Mouse (Mus musculus) CH12.LX (cell line): ENCODE data around the gene Smyd3. TPM values are rescaled to one million over a fixed set of nuclear protein-coding genes. Genes with fewer than 3 reads are reported as not detected.

ENCODE experiments used
- DNase-seq: peaks from one replicate; pipeline ENCODE4 v3.0.0-alpha.2; 2013; ENCODE audit errors: extremely low read depth
- H3K27ac ChIP-seq: 2 replicates; pipeline ENCODE4 v1.5.1; 2012; ENCODE audit warnings: low read depth, mild to moderate bottlenecking, control low read depth, moderate library complexity; ENCODE audit not compliant: insufficient read depth
- H3K27me3 ChIP-seq: replicated peaks from 2 replicates; pipeline ENCODE3; 2012; ENCODE audit warnings: inconsistent platforms
- H3K36me3 ChIP-seq, 2 experiments: replicated peaks in 1 of 2; 2 replicates each; pipeline versions ENCODE3 to v1.6.1; 2012; ENCODE audit warnings: inconsistent platforms in 1 of 2, low read length in 1 of 2, mild to moderate bottlenecking in 1 of 2, mixed read lengths in 1 of 2, moderate library complexity in 1 of 2; ENCODE audit not compliant: control insufficient read depth in 1 of 2, insufficient read depth in 1 of 2
- H3K4me1 ChIP-seq, 2 experiments: 2 replicates each; pipeline ENCODE4 v1.6.1; 2012; ENCODE audit warnings: inconsistent platforms in 1 of 2, moderate library complexity in 1 of 2; ENCODE audit not compliant: insufficient read depth in 2 of 2, control insufficient read depth in 1 of 2
- H3K4me2 ChIP-seq: 2 replicates; pipeline ENCODE4 v1.6.1; 2012; ENCODE audit warnings: low read depth, mild to moderate bottlenecking, control low read depth; ENCODE audit not compliant: poor library complexity, insufficient read depth, severe bottlenecking
- H3K4me3 ChIP-seq, 3 experiments: fragments of 150-350 bp in 1 of 3; sonication (generic) in 1 of 3; replicated peaks in 1 of 3; 2 replicates each; pipeline versions ENCODE3 to v1.5.1; 2011 to 2012; ENCODE audit warnings: low read depth in 2 of 3, low read length in 2 of 3, mild to moderate bottlenecking in 2 of 3, moderate library complexity in 2 of 3, control low read depth in 1 of 3, improper control_type of control experiment in 1 of 3, inconsistent platforms in 1 of 3, mixed read lengths in 1 of 3; ENCODE audit not compliant: poor library complexity in 1 of 3
- H3K79me2 ChIP-seq: replicated peaks from 2 replicates; pipeline ENCODE4 v1.6.1; 2012; ENCODE audit warnings: mild to moderate bottlenecking, moderate library complexity; ENCODE audit not compliant: control insufficient read depth, poor library complexity, insufficient read depth, severe bottlenecking; ENCODE audit errors: extremely low read depth
- H3K9ac ChIP-seq: 2 replicates; pipeline ENCODE4 v1.6.1; 2012; ENCODE audit warnings: low read depth, mild to moderate bottlenecking, control low read depth, moderate library complexity; ENCODE audit not compliant: insufficient read depth
- H3K9me3 ChIP-seq: replicated peaks from 2 replicates; pipeline ENCODE3; 2012; ENCODE audit warnings: low read length, inconsistent platforms, mixed read lengths
- BHLHE40 ChIP-seq: IDR thresholded peaks from 2 replicates; pipeline ENCODE4 v1.6.1; 2011; ENCODE audit warnings: mild to moderate bottlenecking, low read depth, low read length, improper control_type of control experiment
- CHD1 ChIP-seq: IDR thresholded peaks from 2 replicates; pipeline ENCODE4 v1.6.1; 2012; ENCODE audit warnings: low read depth, low read length, improper control_type of control experiment, inconsistent platforms
- CHD2 ChIP-seq: IDR thresholded peaks from 2 replicates; pipeline ENCODE4 v1.6.1; 2011; ENCODE audit warnings: low read length, improper control_type of control experiment
- E2F4 ChIP-seq: IDR thresholded peaks from 2 replicates; pipeline ENCODE4 v1.6.1; 2011; ENCODE audit warnings: low read depth, low read length, improper control_type of control experiment; ENCODE audit not compliant: insufficient replicate concordance
- ELF1 ChIP-seq: IDR thresholded peaks from 2 replicates; pipeline ENCODE4 v1.6.1; 2014; ENCODE audit warnings: low read depth, mild to moderate bottlenecking, inconsistent platforms, low read length, improper control_type of control experiment
- EP300 ChIP-seq: IDR thresholded peaks from 2 replicates; pipeline ENCODE4 v1.6.1; 2011; ENCODE audit warnings: low read length, improper control_type of control experiment
- ETS1 ChIP-seq: conservative IDR thresholded peaks from 2 replicates; pipeline ENCODE4 v1.6.1; 2012; ENCODE audit warnings: low read depth, mild to moderate bottlenecking, inconsistent platforms, low read length, improper control_type of control experiment, moderate library complexity
- GABPA ChIP-seq: IDR thresholded peaks from 2 replicates; pipeline ENCODE4 v1.6.1; 2012; ENCODE audit warnings: low read depth, low read length, improper control_type of control experiment, inconsistent platforms; ENCODE audit not compliant: insufficient replicate concordance
- HCFC1 ChIP-seq: IDR thresholded peaks from 2 replicates; pipeline ENCODE4 v1.6.1; 2012; ENCODE audit warnings: low read depth, mild to moderate bottlenecking, inconsistent platforms, low read length, improper control_type of control experiment
- IRF4 ChIP-seq: IDR thresholded peaks from 2 replicates; pipeline ENCODE4 v1.6.1; 2014; ENCODE audit warnings: low read depth, mild to moderate bottlenecking, inconsistent platforms, low read length, improper control_type of control experiment
- JUN ChIP-seq: IDR thresholded peaks from 2 replicates; pipeline ENCODE4 v1.6.1; 2011; ENCODE audit warnings: low read depth, mild to moderate bottlenecking, low read length, improper control_type of control experiment, moderate library complexity; ENCODE audit not compliant: insufficient read depth
- JUND ChIP-seq: conservative IDR thresholded peaks from 2 replicates; pipeline ENCODE4 v1.6.1; 2011; ENCODE audit warnings: low read depth, low read length, improper control_type of control experiment
- KAT2A ChIP-seq: IDR thresholded peaks from 2 replicates; pipeline ENCODE4 v1.6.1; 2012; ENCODE audit warnings: low read length, improper control_type of control experiment, inconsistent platforms; ENCODE audit not compliant: insufficient replicate concordance
- MAFK ChIP-seq: IDR thresholded peaks from 2 replicates; pipeline ENCODE4 v1.6.1; 2011; ENCODE audit warnings: low read length, improper control_type of control experiment; ENCODE audit not compliant: insufficient replicate concordance
- MAX ChIP-seq: IDR thresholded peaks from 2 replicates; pipeline ENCODE4 v1.6.1; 2011; ENCODE audit warnings: low read length, improper control_type of control experiment
- MXI1 ChIP-seq: IDR thresholded peaks from 2 replicates; pipeline ENCODE4 v1.6.1; 2011; ENCODE audit warnings: mild to moderate bottlenecking, low read depth, low read length, improper control_type of control experiment
- MYC ChIP-seq: IDR thresholded peaks from 2 replicates; pipeline ENCODE4 v1.6.1; 2011; ENCODE audit warnings: low read depth, mild to moderate bottlenecking, improper control_type of control experiment, low read length
- NELFE ChIP-seq: IDR thresholded peaks from 2 replicates; pipeline ENCODE4 v1.6.1; 2011; ENCODE audit warnings: low read depth, low read length, improper control_type of control experiment
- NRF1 ChIP-seq: IDR thresholded peaks from 2 replicates; pipeline ENCODE4 v1.6.1; 2014; ENCODE audit warnings: low read depth, mild to moderate bottlenecking, inconsistent platforms, low read length, improper control_type of control experiment, moderate library complexity
- POLR2AphosphoS2 ChIP-seq: IDR thresholded peaks from 2 replicates; pipeline ENCODE4 v1.6.1; 2011; ENCODE audit warnings: low read depth, low read length, improper control_type of control experiment
- RAD21 ChIP-seq: IDR thresholded peaks from 2 replicates; pipeline ENCODE4 v1.6.1; 2011; ENCODE audit warnings: low read depth, mild to moderate bottlenecking, low read length, improper control_type of control experiment, moderate library complexity
- RCOR1 ChIP-seq: conservative IDR thresholded peaks from 2 replicates; pipeline ENCODE4 v1.6.1; 2012; ENCODE audit warnings: low read depth, mild to moderate bottlenecking, inconsistent platforms, low read length, improper control_type of control experiment
- SIN3A ChIP-seq: IDR thresholded peaks from 2 replicates; pipeline ENCODE4 v1.6.1; 2012; ENCODE audit warnings: low read length, improper control_type of control experiment, inconsistent platforms
- SMC3 ChIP-seq: IDR thresholded peaks from 2 replicates; pipeline ENCODE4 v1.6.1; 2011; ENCODE audit warnings: low read depth, low read length, improper control_type of control experiment
- TBP ChIP-seq: conservative IDR thresholded peaks from 2 replicates; pipeline ENCODE4 v1.6.1; 2011; ENCODE audit warnings: low read depth, low read length, improper control_type of control experiment
- UBTF ChIP-seq: IDR thresholded peaks from 2 replicates; pipeline ENCODE4 v1.6.1; 2012; ENCODE audit warnings: low read depth, mild to moderate bottlenecking, inconsistent platforms, low read length, improper control_type of control experiment, moderate library complexity
- ZMIZ1 ChIP-seq: IDR thresholded peaks from 2 replicates; pipeline ENCODE4 v1.6.1; 2012; ENCODE audit warnings: low read depth, mild to moderate bottlenecking, inconsistent platforms, low read length, improper control_type of control experiment
- ZNF384 ChIP-seq: IDR thresholded peaks from 2 replicates; pipeline ENCODE4 v1.6.1; 2012; ENCODE audit warnings: low read depth, low read length, improper control_type of control experiment, inconsistent platforms
- dilution Hi-C: fragments of 300-500 bp; cut with MboI; formaldehyde crosslinking; loops from 2 replicates; pipeline ENCODE4 v1.14.3; 2020; ENCODE audit warnings: low sequenced_read_pairs; ENCODE audit not compliant: extremely low pct_unique_long_range_greater_than_20kb, extremely low pct_ligation_motif_present
- in situ Hi-C: fragments of 300-500 bp; cut with MboI; formaldehyde crosslinking; loops from 3 replicates; pipeline ENCODE4 v1.14.3; 2019; ENCODE audit warnings: low sequenced_read_pairs, low pct_ligation_motif_present, low pct_unique_long_range_greater_than_20kb, mixed read lengths
- polyA plus RNA-seq: library from polyadenylated mRNA; unstranded; fragments of >175 nt; gene quantifications from 2 replicates; pipeline ENCODE4 v1.2.1, GENCODE M21; 2012; ENCODE audit warnings: low read depth; ENCODE audit not compliant: insufficient read length
- total RNA-seq, 2 experiments: library from RNA; depleted of rRNA; stranded (reverse); fragments of 300-350 nt in 1 of 2; fragments of >200 nt in 1 of 2; gene quantifications; 2 replicates each; pipeline ENCODE4 v1.2.3; 2012 to 2014

Gene Smyd3
- total and polyA plus RNA-seq, 3 experiments, result 11.4 to 12.5 (median 11.8) TPM

DNA sequence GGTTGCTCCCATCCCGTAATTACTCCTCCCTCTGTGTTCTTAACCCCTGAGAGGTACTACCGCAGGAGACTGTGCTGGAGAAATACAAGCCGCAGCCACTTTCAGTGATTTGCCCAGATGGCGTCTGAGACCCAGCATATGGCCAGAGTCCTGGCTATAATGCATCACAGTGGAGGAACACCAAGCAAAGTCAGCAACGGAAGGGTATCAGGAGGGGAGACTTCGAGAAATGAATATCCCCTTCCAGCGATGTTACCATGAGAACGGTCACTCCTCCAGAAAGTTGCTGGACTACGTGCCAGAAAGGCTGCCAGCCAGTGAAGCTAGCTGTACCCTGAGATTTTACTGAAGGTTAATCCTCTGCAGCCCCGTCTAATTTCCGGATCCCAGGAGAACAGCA, 325.1 kb downstream of the Smyd3 start:
- Histone ChIP-seq H3K4me1 (peaks cover 0 to 11% of the 10 kb centered on the region in 2 experiments; a peak in 1 of 4 replicates), H3K27ac (no peak overlapping the region), H3K79me2 (no peaks in the 10 kb centered on the region), H3K27me3 (no peaks in the 10 kb centered on the region), H3K4me3 (no peak overlapping the region), H3K36me3 (no peaks in the 10 kb centered on the region), H3K9ac (no peak overlapping the region), H3K4me2 (no peak overlapping the region), H3K9me3 (no peaks in the 10 kb centered on the region)
- dilution Hi-C loops, result no loop called here
- TF ChIP-seq JUN, result no peak
- TF ChIP-seq POLR2AphosphoS2, result no peak
- TF ChIP-seq ZMIZ1, result no peak
- TF ChIP-seq ELF1, result no peak
- TF ChIP-seq SMC3, result no peak
- no peak for TF ChIP-seq MXI1
- no peak for TF ChIP-seq NRF1
- no peak for TF ChIP-seq GABPA
- TF ChIP-seq RAD21, result no peak
- no peak for TF ChIP-seq CHD1
- TF ChIP-seq SIN3A, result no peak
- TF ChIP-seq BHLHE40, result no peak
- no peak for TF ChIP-seq NELFE
- TF ChIP-seq RCOR1, result no peak
- no peak for TF ChIP-seq UBTF
- no peak for TF ChIP-seq IRF4
- no peak for TF ChIP-seq EP300
- no peak for TF ChIP-seq MAFK
- no peak for DNase-seq
- in situ Hi-C loops, result no loop called here

DNA sequence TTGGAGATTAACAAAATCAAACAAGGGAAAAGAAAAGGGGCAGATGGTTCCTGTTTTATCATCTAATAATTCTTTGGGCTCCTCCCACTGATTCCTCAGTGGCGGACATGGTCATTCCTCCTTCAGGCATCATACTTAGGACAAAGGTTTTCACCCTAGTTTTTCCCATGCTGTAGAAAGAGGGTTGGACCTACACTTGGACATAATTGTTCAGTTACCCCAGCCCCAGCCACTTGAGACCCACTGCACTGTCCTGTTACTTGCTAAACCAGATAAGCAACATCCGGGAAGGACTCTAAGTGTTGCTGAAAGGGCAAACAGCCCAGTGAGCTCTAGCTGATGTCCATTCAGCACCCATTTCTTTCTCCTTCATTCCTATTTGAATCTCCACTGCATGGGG, 327.0 kb downstream of the Smyd3 start:
- H3K9ac ChIP-seq, result no peak overlapping the region
- peaks cover 0 to 11% of the 10 kb centered on the region in 2 experiments; a peak in 1 of 4 replicates for H3K4me1 ChIP-seq
- dilution Hi-C loops, result no loop called here
- no peaks in the 10 kb centered on the region for H3K9me3 ChIP-seq
- in situ Hi-C loops, result no loop called here
- TF ChIP-seq ZMIZ1 (no peak), CHD2 (no peak), KAT2A (no peak), TBP (no peak), ELF1 (no peak), E2F4 (no peak), SIN3A (no peak), BHLHE40 (no peak), MYC (no peak), NRF1 (no peak), HCFC1 (no peak), RCOR1 (no peak), MAX (no peak), IRF4 (no peak), NELFE (no peak), ETS1 (no peak), RAD21 (no peak), ZNF384 (no peak), JUND (no peak), EP300 (no peak)
- no peak overlapping the region for H3K27ac ChIP-seq
- H3K4me2 ChIP-seq, result no peak overlapping the region
- H3K79me2 ChIP-seq, result no peaks in the 10 kb centered on the region
- no peak overlapping the region for H3K4me3 ChIP-seq
- no peaks in the 10 kb centered on the region for H3K27me3 ChIP-seq
- no peak for DNase-seq
- no peaks in the 10 kb centered on the region for H3K36me3 ChIP-seq
